Mouse (Mus musculus): ENCODE results near the gene Tigar. TPM values are rescaled to one million over a fixed set of nuclear protein-coding genes. Genes with fewer than 3 reads are reported as not detected.
A peak's percentile ranks its signal among the peaks of the same experiment; 100 is the strongest.

Gene Tigar
- polyA plus RNA-seq, 1 experiment from 2014 or later, result 4.3 TPM

DNA sequence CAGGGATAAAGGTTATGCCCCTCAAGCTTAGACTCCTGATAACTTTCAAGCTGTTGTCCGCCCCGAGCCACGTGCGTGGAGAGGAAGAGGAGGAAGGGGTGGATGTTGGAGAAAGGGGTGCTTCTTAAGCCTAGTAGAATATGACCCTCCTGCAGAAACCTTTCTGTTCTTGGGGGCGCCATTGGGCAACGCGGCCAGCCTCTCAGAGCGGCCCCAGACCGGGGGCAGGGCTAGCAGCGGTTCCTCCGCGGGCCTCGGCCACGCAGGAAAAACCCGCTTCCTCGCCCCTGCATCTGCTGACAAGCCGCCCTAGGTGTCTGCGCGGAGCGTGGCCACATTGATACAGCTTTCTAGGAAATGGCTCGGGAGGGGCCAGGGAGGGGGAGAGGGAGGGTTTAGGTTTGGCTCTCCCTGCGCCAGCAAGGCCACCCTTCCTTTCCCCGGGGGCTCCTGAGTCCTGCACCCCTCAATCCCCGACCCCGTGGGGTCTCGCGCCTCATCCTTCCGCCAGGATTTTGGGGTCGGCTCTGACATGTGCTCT lies 42.3 kb upstream of the Tigar start:
- Histone ChIP-seq H3K4me2 (ENCODE audit: low read depth, severe bottlenecking) (peak overlapping the region; percentile 87), H3K9me3 (ENCODE audit: control insufficient read depth, low read length) (no peaks in the 10 kb centered on the region), H3K4me3 (ENCODE audit: low read depth, low read length) (peak overlapping the region; percentile 37), H3K4me1 (ENCODE audit: control insufficient read depth, insufficient read depth, low read length) (peaks cover 19% of the 10 kb centered on the region), H3K9ac (ENCODE audit: low read length) (peak overlapping the region; percentile 67), H3K27me3 (ENCODE audit: control insufficient read depth, insufficient read depth, low read length) (no peaks in the 10 kb centered on the region), H3K27ac (replicated peaks; ENCODE audit: low read depth, low read length) (peak overlapping the region; percentile 97), H3K36me3 (ENCODE audit: control insufficient read depth, insufficient read depth, low read length) (peaks cover under 1% of the 10 kb centered on the region; the same call in 1 of the 2 replicates)
- WGBS, result 0% methylated on average over 29 of the region's 29 CpGs
- peak; percentile 6 for ATAC-seq (ENCODE audit: insufficient number of reproducible peaks, low FRiP score, low TSS enrichment, low read depth)
- peak; percentile 79 for DNase-seq (ENCODE audit: low spot score)

DNA sequence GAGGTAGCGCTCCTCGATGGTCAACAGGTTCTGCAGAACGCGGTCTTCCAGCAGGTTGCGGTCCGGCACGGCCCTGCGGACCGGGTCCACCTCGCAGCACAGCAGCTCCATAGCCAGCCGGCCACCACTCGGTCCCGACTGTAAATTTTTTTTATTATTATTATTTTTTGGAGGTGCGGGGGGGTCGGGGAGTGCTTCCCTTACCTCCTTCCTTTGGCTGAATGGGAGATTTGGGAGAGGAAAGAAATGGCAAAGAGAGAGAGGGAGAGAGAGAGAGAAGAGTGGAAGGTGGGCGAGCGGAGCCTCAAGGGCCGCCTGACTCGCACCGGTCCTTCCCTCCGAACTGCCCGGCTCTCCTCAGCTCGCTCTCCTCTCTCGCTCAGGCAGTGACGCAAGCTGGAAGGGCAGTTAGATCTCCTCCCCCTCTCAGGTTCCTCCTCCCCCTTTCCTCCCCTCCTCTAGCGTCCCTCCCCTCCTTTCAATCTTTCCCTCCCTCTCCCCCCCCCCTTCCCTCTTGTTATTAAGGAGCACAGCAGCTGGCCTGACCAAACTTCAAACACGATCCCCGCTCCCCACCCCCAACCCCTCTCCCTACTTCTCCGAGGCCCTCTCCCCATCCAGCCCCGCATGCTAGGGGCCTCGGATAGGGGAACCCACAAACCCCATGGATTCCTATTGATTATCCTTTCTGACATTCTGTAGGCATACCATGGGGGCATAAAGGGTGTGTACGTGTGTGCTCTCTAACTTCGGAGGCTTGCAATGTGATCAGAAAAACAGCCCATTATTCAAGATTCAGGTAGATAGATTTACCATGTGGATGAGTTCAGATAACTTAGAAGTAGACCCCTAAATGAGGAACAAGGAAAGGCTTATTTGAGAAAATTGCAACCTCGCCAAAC lies 41.6 kb upstream of the Tigar start:
- H3K9me3 ChIP-seq (ENCODE audit: control insufficient read depth, low read length), result no peaks in the 10 kb centered on the region
- peak; percentile 89 for DNase-seq (ENCODE audit: low spot score)
- H3K4me1 ChIP-seq (ENCODE audit: control insufficient read depth, insufficient read depth, low read length), result peaks cover 21% of the 10 kb centered on the region
- under 1% methylated on average over 34 of the region's 34 CpGs for WGBS
- ATAC-seq (ENCODE audit: insufficient number of reproducible peaks, low FRiP score, low TSS enrichment, low read depth), result peak; percentile 53
- no peaks in the 10 kb centered on the region for H3K27me3 ChIP-seq (ENCODE audit: control insufficient read depth, insufficient read depth, low read length)
- peak overlapping the region; percentile 87 for H3K4me2 ChIP-seq (ENCODE audit: low read depth, severe bottlenecking)
- peaks cover 4% of the 10 kb centered on the region for H3K36me3 ChIP-seq (ENCODE audit: control insufficient read depth, insufficient read depth, low read length)
- H3K4me3 ChIP-seq (ENCODE audit: low read depth, low read length), result peak overlapping the region; percentile 84
- peak overlapping the region; percentile 97 for H3K27ac ChIP-seq (replicated peaks; ENCODE audit: low read depth, low read length)
- peak overlapping the region; percentile 96 for H3K9ac ChIP-seq (ENCODE audit: low read length)

DNA sequence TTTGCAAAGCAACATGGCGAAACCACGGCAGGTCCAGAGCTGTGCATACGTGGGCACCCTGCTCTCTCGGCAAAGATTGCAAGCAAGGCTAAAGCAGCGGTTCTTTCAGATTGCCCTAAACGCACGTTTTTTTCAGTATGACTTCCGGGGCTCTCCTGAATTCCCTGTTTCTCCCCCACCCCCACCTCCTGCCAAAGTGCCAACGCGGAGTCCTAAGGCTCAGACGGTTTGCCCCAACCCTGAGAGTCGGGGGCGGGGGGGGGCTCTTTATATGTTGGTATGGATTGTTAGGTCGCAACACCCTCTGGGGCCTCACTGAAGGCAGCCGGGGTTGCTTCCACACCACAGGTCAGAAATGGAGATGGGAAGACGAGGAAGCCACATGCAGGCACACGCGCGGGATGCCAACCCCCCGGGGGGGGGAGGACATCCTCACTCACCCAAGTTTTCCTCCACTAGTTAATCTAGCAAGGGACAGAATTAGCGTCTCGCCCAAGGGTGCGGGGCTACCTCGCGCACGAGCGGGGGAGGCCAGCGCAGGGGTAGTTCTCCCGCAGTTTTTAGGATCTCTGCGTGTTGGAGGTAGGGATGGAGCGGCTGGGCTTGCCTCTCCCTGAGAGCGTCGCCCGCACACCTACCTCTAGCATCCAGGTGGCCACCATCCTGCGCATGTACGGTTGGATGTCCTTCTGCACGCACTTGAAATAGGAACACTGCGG lies 40.7 kb upstream of the Tigar start:
- Histone ChIP-seq H3K9me3 (ENCODE audit: control insufficient read depth, low read length) (no peaks in the 10 kb centered on the region), H3K27ac (replicated peaks; ENCODE audit: low read depth, low read length) (peak overlapping the region; percentile 79), H3K36me3 (ENCODE audit: control insufficient read depth, insufficient read depth, low read length) (peaks cover 6% of the 10 kb centered on the region), H3K4me2 (ENCODE audit: low read depth, severe bottlenecking) (peak overlapping the region; percentile 87), H3K9ac (ENCODE audit: low read length) (peak overlapping the region; percentile 96), H3K4me1 (ENCODE audit: control insufficient read depth, insufficient read depth, low read length) (peaks cover 23% of the 10 kb centered on the region), H3K4me3 (ENCODE audit: low read depth, low read length) (peak overlapping the region; percentile 84), H3K27me3 (ENCODE audit: control insufficient read depth, insufficient read depth, low read length) (no peaks in the 10 kb centered on the region)
- peak; percentile 62 for DNase-seq (ENCODE audit: low spot score)
- ATAC-seq (ENCODE audit: insufficient number of reproducible peaks, low FRiP score, low TSS enrichment, low read depth), result no peak
- 0% methylated on average over 38 of the region's 38 CpGs for WGBS

DNA sequence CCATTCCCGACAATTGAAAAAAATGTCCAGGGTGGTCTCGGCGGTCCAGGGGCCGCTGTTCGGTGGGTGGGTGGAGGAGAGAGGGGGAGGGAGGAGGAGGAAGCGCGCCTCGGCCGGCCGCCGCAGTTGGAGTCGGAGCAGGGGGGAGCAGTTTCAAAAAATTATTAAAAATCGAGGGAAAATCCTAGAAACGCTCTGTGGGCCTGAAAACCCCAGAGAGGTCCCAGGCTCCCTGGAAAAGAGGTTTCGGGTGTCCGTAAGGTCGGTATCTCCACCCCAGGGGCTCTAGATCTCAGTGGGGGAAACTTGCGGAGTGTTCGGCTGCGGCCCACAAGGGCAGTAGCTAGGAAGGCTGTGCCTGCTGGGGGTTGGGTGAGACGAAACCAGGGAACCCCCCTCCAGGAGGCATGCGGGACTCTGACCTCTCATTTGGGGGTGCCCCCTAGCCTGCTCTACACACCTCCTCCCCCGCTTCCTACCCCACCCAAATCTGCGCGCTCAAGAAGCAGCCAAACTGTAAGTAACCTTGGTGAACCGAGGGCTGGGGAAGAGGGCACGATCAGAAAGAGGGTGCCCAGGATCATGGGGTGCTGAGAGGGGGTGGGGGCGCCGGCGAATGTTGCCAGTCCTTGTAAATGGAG lies 40.1 kb upstream of the Tigar start:
- H3K27me3 ChIP-seq (ENCODE audit: control insufficient read depth, insufficient read depth, low read length), result no peaks in the 10 kb centered on the region
- peaks cover 23% of the 10 kb centered on the region for H3K4me1 ChIP-seq (ENCODE audit: control insufficient read depth, insufficient read depth, low read length)

DNA sequence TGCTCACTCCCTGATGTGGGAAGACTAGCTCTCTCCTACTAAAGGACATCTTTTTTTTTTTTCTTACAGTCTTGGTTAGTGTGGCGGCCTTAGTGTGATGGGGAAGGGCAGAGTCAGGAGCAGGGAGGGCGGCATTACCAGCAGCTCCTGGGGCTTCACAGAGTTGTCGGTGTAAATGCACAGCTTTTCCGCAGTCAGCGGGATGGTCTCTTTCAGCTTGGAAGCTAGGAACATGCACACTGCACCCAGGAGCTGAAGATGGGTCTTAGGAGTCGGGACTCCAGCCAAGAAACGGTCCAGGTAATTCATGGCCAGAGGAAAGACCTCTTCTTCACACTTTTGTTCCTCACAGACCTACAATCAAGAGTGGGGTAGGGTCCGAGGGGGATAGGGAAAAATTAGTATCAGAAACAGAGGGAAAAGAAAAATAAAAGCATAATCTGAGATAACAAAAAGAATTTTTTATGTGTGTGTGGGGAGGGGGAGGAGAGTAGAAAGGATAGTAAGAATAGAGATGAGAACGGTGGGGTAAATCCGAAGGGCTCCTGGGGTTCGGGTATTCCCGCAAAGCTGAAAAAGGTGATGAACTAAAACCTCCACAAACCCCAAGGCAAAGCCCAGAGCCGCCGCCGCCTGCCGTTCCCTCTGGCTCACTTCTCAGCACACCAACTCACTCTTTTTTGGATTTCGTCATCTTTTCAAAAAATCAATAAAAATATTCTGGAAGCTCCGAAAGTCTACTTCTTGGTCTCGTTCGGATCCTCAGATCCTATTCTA lies 39.4 kb upstream of the Tigar start:
- H3K27me3 ChIP-seq (ENCODE audit: control insufficient read depth, insufficient read depth, low read length), result no peaks in the 10 kb centered on the region
- peak overlapping the region; percentile 84 for H3K4me3 ChIP-seq (ENCODE audit: low read depth, low read length)
- WGBS, result 4% methylated on average over 20 of the region's 20 CpGs
- peaks cover 18% of the 10 kb centered on the region for H3K4me1 ChIP-seq (ENCODE audit: control insufficient read depth, insufficient read depth, low read length)
- peak overlapping the region; percentile 58; the same call in 1 of the 2 replicates for H3K27ac ChIP-seq (replicated peaks; ENCODE audit: low read depth, low read length)
- H3K36me3 ChIP-seq (ENCODE audit: control insufficient read depth, insufficient read depth, low read length), result peaks cover 11% of the 10 kb centered on the region
- H3K4me2 ChIP-seq (ENCODE audit: low read depth, severe bottlenecking), result peak overlapping the region; percentile 87
- DNase-seq (ENCODE audit: low spot score) (peak; percentile 64), ATAC-seq (ENCODE audit: insufficient number of reproducible peaks, low FRiP score, low TSS enrichment, low read depth) (no peak)
- no peaks in the 10 kb centered on the region for H3K9me3 ChIP-seq (ENCODE audit: control insufficient read depth, low read length)
- peak overlapping the region; percentile 96 for H3K9ac ChIP-seq (ENCODE audit: low read length)

More for the DNA sequence above, 40.1 kb upstream of the Tigar start:
- DNase-seq (ENCODE audit: low spot score), result peak; percentile 59
- no peak for ATAC-seq (ENCODE audit: insufficient number of reproducible peaks, low FRiP score, low TSS enrichment, low read depth)
- 0% methylated on average over 30 of the region's 30 CpGs for WGBS
- Histone ChIP-seq H3K9ac (ENCODE audit: low read length) (peak overlapping the region; percentile 96), H3K27ac (replicated peaks; ENCODE audit: low read depth, low read length) (peak overlapping the region; percentile 58), H3K4me3 (ENCODE audit: low read depth, low read length) (peak overlapping the region; percentile 84), H3K9me3 (ENCODE audit: control insufficient read depth, low read length) (no peaks in the 10 kb centered on the region), H3K36me3 (ENCODE audit: control insufficient read depth, insufficient read depth, low read length) (peaks cover 9% of the 10 kb centered on the region), H3K4me2 (ENCODE audit: low read depth, severe bottlenecking) (peak overlapping the region; percentile 87)

DNA sequence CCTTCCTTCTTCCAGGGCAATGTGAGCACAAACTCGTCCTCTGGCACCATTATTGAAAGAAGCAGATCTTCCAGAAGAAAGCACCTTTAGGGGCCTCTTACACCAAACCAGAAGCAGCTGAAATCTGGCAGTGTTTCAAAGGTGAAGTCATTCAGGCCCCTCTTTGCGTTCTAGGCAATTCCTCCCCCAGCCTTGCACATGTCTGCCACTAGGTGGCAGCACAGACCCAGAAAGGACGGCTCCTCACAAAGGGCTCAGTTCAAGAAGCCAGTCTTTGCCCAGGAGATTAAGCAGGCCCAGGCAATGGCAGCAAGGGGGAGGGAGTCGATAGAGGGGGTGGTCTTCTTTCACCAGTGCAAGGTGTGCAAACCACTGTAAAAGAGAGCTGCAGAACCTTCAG lies 38.3 kb upstream of the Tigar start:
- WGBS, result under 1% methylated on average over 4 of the region's 4 CpGs
- H3K27ac ChIP-seq (replicated peaks; ENCODE audit: low read depth, low read length), result no peak overlapping the region
- ATAC-seq (ENCODE audit: insufficient number of reproducible peaks, low FRiP score, low TSS enrichment, low read depth), result no peak

DNA sequence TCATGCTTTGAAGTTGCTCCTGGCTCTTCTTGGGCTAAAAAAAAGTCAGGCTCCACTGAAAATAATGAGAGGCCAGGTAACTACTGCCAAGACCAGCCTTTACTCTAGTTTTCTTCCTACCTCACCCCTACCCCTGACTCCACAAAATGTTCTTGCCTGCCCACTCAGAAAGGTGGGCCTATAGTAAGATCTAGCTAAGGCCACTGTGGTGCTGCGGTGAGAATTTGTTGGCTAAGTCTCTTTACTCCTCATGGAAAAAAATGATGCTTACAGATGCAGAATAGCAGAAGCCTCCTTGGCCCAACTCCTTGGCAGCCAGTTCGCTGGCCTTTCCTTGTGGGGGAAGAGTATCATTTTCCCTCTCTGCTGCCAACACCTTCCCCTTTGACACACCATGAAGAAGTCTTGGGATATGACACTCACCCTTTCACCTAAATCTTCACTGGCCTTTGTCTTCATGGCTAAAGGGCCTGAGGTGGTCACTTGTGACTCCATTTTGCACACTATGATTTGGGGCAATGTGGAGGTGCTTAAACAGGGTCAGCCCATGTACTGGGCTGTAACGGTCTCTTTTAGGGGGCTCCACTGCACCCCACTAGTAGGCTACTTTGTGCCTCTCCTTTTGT lies 37.1 kb upstream of the Tigar start:
- Histone ChIP-seq H3K27me3 (ENCODE audit: control insufficient read depth, insufficient read depth, low read length) (no peaks in the 10 kb centered on the region), H3K27ac (replicated peaks; ENCODE audit: low read depth, low read length) (no peak overlapping the region), H3K4me1 (ENCODE audit: control insufficient read depth, insufficient read depth, low read length) (peaks cover 10% of the 10 kb centered on the region; the same call in 1 of the 2 replicates), H3K9ac (ENCODE audit: low read length) (no peak overlapping the region), H3K4me2 (ENCODE audit: low read depth, severe bottlenecking) (no peak overlapping the region), H3K9me3 (ENCODE audit: control insufficient read depth, low read length) (no peaks in the 10 kb centered on the region), H3K36me3 (ENCODE audit: control insufficient read depth, insufficient read depth, low read length) (peaks cover 15% of the 10 kb centered on the region), H3K4me3 (ENCODE audit: low read depth, low read length) (no peak overlapping the region)
- ATAC-seq (ENCODE audit: insufficient number of reproducible peaks, low FRiP score, low TSS enrichment, low read depth) (no peak), DNase-seq (ENCODE audit: low spot score) (no peak)
- WGBS, result 92% methylated on average over 3 of the region's 3 CpGs

More for the DNA sequence above, 38.3 kb upstream of the Tigar start:
- no peaks in the 10 kb centered on the region for H3K9me3 ChIP-seq (ENCODE audit: control insufficient read depth, low read length)
- peaks cover 15% of the 10 kb centered on the region for H3K36me3 ChIP-seq (ENCODE audit: control insufficient read depth, insufficient read depth, low read length)
- no peaks in the 10 kb centered on the region for H3K27me3 ChIP-seq (ENCODE audit: control insufficient read depth, insufficient read depth, low read length)
- H3K4me1 ChIP-seq (ENCODE audit: control insufficient read depth, insufficient read depth, low read length), result peaks cover 17% of the 10 kb centered on the region; the same call in 1 of the 2 replicates
- H3K4me2 ChIP-seq (ENCODE audit: low read depth, severe bottlenecking), result peak overlapping the region; percentile 87; the same call in 1 of the 2 replicates
- no peak overlapping the region for H3K9ac ChIP-seq (ENCODE audit: low read length)
- DNase-seq (ENCODE audit: low spot score), result peak; percentile 95
- 0 out of 2 replicates have a peak overlapping the region, but pooled peaks have one; percentile 1 for H3K4me3 ChIP-seq (ENCODE audit: low read depth, low read length)

All from limb, embryonic 11.5 days (tissue).